Mouse (Mus musculus) intestine, embryonic 14.5 days (tissue): ENCODE data around the gene Megf11. TPM values are rescaled to one million over a fixed set of nuclear protein-coding genes. Genes with fewer than 3 reads are reported as not detected.

ENCODE experiments used
- ATAC-seq: fragments of 200-750 bp; cut with Nextera tagmentation; replicated peaks from 2 replicates; pipeline ENCODE4 v1.8.0; 2017; ENCODE audit warnings: low read depth, moderate number of reproducible peaks, moderate TSS enrichment, moderate library complexity; ENCODE audit not compliant: low FRiP score, low TSS enrichment
- DNase-seq: peaks from one replicate; pipeline ENCODE4 v3.0.0-alpha.2; 2018; ENCODE audit warnings: low spot score
- H3K27ac ChIP-seq: fragments of 300-500 bp; sonication (generic); 2 replicates; pipeline ENCODE4 v1.5.1; 2014; ENCODE audit warnings: low read depth, mild to moderate bottlenecking, control low read depth
- H3K27me3 ChIP-seq: fragments of 300-500 bp; sonication (generic); replicated peaks from 2 replicates; pipeline ENCODE4 v1.6.1; 2014; ENCODE audit warnings: low read length, control low read depth; ENCODE audit not compliant: control insufficient read depth, insufficient read depth
- H3K36me3 ChIP-seq: fragments of 300-500 bp; sonication (generic); 2 replicates; pipeline ENCODE4 v1.6.1; 2014; ENCODE audit warnings: low read length, control low read depth; ENCODE audit not compliant: control insufficient read depth, insufficient read depth
- H3K4me1 ChIP-seq: fragments of 300-500 bp; sonication (generic); replicated peaks from 2 replicates; pipeline ENCODE4 v1.6.1; 2014; ENCODE audit warnings: low read length, control low read depth, mixed read lengths; ENCODE audit not compliant: control insufficient read depth, insufficient read depth
- H3K4me2 ChIP-seq: fragments of 300-500 bp; sonication (generic); 2 replicates; pipeline ENCODE4 v1.6.1; 2014; ENCODE audit warnings: low read length
- H3K4me3 ChIP-seq: fragments of 300-500 bp; sonication (generic); 2 replicates; pipeline ENCODE4 v1.5.1; 2014; ENCODE audit warnings: low read depth, low read length, control low read depth, mixed read lengths
- H3K9ac ChIP-seq: fragments of 300-500 bp; sonication (generic); 2 replicates; pipeline ENCODE4 v1.6.1; 2014; ENCODE audit warnings: mild to moderate bottlenecking, low read length
- H3K9me3 ChIP-seq: fragments of 300-500 bp; sonication (generic); 2 replicates; pipeline ENCODE4 v1.6.1; 2016; ENCODE audit warnings: low read length, control low read depth; ENCODE audit not compliant: control insufficient read depth
- WGBS: fragments of 180-500 bp; shearing (Covaris S2); extraction: QIAGEN DNeasy Blood & Tissue Kit; methylation state at CpG from one replicate; pipeline ENCODE4 v1.1.7; 2014; 5-methylcytosine and 5-hydroxymethylcytosine counted together
- polyA plus RNA-seq: library from polyadenylated mRNA; unstranded; fragments of >200 nt; fragmentation: Nextera tagmentation; extraction: Ambion mirVana; gene quantifications from 2 replicates; pipeline ENCODE4 v1.2.1, GENCODE M21; 2014

Megf11 gene
- 1.1 and 1.4 TPM in 2 replicates for polyA plus RNA-seq

DNA sequence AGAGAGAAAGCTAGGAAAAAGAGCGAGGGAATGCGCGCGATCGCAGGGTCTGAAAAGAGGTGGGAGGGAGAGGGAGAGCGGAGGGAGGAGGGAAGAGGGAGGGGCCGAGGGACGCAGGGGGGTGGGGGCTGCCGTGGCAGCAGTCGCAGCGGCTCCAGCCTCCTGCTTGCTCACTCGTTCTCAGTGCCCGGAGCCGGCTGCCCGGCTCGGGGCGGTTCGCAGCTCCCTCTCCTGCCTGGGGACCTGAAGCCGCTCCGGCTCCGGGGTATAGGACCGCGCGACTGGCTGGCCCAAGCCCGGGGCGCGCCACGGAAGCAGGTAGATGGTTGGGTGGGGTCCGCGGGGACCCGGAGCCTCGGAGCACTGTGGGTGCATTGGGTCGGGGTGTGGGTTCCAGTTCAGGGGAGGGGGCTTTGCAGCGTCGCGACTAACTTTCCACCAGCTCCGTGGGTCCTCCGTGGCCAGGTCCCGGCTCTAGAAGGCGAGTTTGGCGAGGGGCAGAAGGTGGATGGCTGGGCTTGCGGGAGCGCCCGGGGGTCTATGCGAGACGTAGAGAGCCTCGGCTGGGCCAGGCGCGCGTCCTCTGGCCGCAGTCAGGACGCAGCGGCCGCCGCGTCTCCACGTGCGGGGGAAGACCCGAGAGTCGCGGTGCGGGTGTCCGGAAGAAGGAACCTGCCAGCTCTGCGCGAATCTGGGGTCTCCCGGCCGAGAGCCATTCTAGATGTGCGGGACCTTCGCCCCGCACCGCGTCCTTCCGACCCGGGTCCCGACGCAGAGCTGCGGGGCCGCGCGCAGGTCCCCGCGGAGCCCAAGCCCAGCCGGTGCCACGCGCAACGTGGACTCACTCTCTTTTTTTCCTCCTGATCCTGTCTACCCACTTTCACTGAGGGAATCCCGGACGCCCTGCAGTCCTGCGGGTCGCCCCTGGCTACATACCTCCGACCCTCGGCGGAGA is at the start of gene Megf11:
Megf11 (plus strand) TSS at position 116 of the 955 bp plus-strand sequence.
- Histone ChIP-seq H3K36me3 (no peaks in the 10 kb centered on the region), H3K9me3 (no peaks in the 10 kb centered on the region), H3K4me1 (peaks cover 12% of the 10 kb centered on the region), H3K27me3 (peaks cover 55% of the 10 kb centered on the region), H3K27ac (no peak within 1 kb of the TSS), H3K4me3 (peak within 1 kb of the TSS; percentile 48), H3K4me2 (peak within 1 kb of the TSS; percentile 98), H3K9ac (peak within 1 kb of the TSS; percentile 11)
- ATAC-seq (peak; percentile 71), DNase-seq (peak; percentile 76)
- under 1% methylated on average over 90 of the region's 93 CpGs for WGBS

DNA sequence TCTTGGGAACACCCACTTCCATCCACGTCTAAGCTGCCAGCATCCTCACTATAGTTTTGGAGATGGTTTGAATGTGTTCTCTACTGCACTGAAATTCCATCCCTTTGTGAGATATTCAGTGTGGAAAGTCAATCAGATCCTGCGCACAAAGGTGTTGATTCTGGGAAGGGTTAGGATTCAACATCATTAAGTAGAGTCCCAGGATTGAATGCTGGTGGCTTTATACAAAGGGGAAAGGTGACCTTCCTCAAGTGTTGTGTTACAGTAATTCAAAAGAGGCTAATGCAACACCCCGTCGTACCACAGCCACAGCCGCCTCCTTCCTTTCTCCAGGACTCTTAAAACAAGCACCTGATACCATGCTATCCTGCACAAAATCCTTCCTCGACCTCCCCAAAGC is 49.6 kb upstream of the Megf11 start:
- Histone ChIP-seq H3K27me3 (no peaks in the 10 kb centered on the region), H3K4me1 (peaks cover 4% of the 10 kb centered on the region; the same call in 1 of the 2 replicates), H3K4me2 (no peak overlapping the region), H3K36me3 (peaks cover 23% of the 10 kb centered on the region), H3K9me3 (no peaks in the 10 kb centered on the region), H3K4me3 (no peak overlapping the region), H3K9ac (no peak overlapping the region), H3K27ac (no peak overlapping the region)
- ATAC-seq (no peak), DNase-seq (no peak)
- WGBS: 88% methylated on average over 6 of the region's 6 CpGs

DNA sequence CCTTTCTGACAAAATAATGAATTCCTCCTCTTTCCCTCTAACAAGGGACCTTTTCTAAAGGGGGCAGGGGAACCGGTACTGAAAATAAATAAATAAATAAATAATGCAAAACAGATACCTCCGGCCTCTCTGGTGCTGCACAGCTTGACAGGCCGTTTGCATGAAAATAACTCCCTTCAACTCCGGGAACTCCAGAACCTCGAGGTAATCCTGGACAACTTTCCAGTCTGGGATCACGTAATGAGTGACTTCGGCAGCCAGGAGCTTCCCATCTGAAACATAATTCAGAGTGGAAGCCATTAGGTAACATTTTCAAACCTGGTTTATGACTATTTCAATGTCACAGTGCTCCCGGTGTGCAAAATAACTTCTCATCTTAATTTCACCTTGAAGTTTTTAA is 46.1 kb upstream of the Megf11 start:
- H3K4me3 ChIP-seq: no peak overlapping the region; the same call in 1 of the 2 replicates
- peaks cover 23% of the 10 kb centered on the region for H3K36me3 ChIP-seq
- no peaks in the 10 kb centered on the region for H3K27me3 ChIP-seq
- DNase-seq (no peak), ATAC-seq (no peak)
- H3K4me1 ChIP-seq: peaks cover 4% of the 10 kb centered on the region; the same call in 1 of the 2 replicates
- 45% methylated on average over 8 of the region's 8 CpGs for WGBS
- no peaks in the 10 kb centered on the region for H3K9me3 ChIP-seq
- H3K9ac ChIP-seq: no peak overlapping the region
- no peak overlapping the region for H3K27ac ChIP-seq
- H3K4me2 ChIP-seq: peak overlapping the region; percentile 76

DNA sequence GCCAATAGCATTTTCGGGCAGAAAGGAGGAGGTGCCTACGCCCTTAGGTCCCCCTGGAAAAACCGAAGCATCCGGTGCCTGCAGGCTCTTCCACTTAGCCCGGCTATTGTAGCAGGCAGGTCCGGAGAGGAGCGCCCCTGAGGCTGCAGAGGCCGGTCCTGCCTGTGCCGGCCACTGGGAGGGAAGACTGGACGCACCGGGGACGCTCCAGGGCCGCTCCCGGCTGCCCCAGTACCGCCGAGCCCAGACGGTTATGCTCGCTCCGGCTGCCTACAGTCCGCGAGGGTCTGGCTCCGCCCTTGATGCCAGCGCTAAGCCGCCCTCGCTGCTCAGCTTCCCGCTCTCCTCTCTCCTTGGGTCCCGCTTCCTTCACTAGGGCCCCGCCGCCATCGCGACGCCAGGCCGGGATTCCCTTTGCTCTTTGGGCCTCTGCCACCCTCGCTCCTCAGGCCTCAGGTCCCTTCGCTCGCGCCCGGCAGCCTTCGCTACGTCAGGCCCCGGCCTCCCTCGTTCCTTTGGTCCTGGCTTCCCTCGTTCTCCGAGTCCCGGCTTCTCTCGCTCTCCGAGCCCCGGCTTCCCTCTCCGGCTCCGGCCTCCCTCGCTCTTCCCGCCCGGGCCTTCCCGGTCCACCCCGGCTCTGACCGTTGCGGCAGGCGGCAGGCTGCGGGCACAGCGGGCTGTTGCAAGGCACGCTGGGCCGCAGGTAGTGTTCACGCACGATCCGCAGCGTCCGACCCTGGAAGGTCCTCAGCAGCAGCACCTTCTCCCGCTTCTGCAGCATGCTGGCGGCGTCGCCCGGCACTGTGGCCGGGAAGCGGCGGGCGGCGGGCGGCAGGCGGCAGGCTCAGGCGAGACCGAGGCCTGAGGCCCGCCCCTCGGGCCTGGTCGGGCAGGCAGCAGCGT is 44.8 kb upstream of the Megf11 start:
- peak; percentile 96 for DNase-seq
- peak; percentile 80 for ATAC-seq

DNA sequence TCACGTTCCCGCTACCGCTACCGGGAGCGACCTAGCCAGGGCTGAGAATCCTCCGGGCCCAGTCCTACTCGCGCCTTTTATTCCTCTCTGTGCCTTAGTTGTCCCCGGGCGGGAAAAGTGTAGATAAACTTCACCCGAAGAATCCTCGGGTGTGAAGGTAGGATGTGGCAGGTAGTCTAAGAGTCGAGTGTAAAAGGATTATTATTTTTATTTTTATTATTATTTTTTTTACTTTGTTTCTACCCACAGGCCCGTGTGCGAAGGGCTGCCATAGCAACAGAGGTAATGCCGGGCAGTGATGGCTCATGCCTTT is 44.2 kb upstream of the Megf11 start, which contains the start of gene Dis3l:
Dis3l (minus strand) TSS at position 35 of the 313 bp plus-strand sequence.
- H3K4me2 ChIP-seq: peak within 1 kb of the TSS; percentile 76
- WGBS: 10% methylated on average over 16 of the region's 16 CpGs
- no peak for ATAC-seq

More for the DNA sequence above, 44.8 kb upstream of the Megf11 start:
- Histone ChIP-seq H3K36me3 (peaks cover 20% of the 10 kb centered on the region), H3K27me3 (no peaks in the 10 kb centered on the region), H3K27ac (peak overlapping the region; percentile 100), H3K9ac (peak overlapping the region; percentile 99), H3K9me3 (no peaks in the 10 kb centered on the region), H3K4me2 (peak overlapping the region; percentile 76), H3K4me1 (peaks cover 4% of the 10 kb centered on the region; the same call in 1 of the 2 replicates), H3K4me3 (peak overlapping the region; percentile 65)
- under 1% methylated on average over 85 of the region's 85 CpGs for WGBS

DNA sequence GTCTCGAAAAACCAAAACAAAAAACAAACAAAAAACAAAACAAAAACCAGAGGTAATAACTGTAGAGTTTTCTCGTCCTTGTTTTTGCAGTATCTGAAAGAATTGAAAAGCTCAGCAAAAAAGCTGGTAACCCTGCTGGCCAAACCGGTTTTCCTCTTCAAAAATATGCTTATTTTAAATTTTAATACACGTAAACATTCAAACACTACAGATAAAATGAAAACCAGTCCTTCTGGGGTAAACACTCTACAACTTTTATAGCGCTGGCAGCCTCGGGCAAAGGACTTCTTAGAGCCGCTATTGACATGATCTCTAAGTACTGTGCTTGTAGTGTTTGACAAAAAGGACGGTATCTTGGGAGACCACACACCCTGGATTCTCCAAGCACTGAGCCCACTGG is 43.8 kb upstream of the Megf11 start:
- no peak for DNase-seq
- H3K27me3 ChIP-seq: no peaks in the 10 kb centered on the region
- peak overlapping the region; percentile 100; the same call in 1 of the 2 replicates for H3K27ac ChIP-seq
- H3K4me1 ChIP-seq: peaks cover 4% of the 10 kb centered on the region; the same call in 1 of the 2 replicates
- H3K9me3 ChIP-seq: no peaks in the 10 kb centered on the region
- peak overlapping the region; percentile 65; the same call in 1 of the 2 replicates for H3K4me3 ChIP-seq
- peak overlapping the region; percentile 76 for H3K4me2 ChIP-seq
- WGBS: 76% methylated on average over 8 of the region's 8 CpGs
- no peak for ATAC-seq
- peaks cover 15% of the 10 kb centered on the region for H3K36me3 ChIP-seq
- H3K9ac ChIP-seq: peak overlapping the region; percentile 99

More for the DNA sequence above, 44.2 kb upstream of the Megf11 start, which contains the start of gene Dis3l:
- Histone ChIP-seq H3K9me3 (no peaks in the 10 kb centered on the region), H3K36me3 (peaks cover 19% of the 10 kb centered on the region), H3K4me1 (peaks cover 4% of the 10 kb centered on the region; the same call in 1 of the 2 replicates), H3K27ac (peak within 1 kb of the TSS; percentile 100), H3K9ac (peak within 1 kb of the TSS; percentile 99), H3K27me3 (no peaks in the 10 kb centered on the region), H3K4me3 (peak within 1 kb of the TSS; percentile 65)
- no peak for DNase-seq

DNA sequence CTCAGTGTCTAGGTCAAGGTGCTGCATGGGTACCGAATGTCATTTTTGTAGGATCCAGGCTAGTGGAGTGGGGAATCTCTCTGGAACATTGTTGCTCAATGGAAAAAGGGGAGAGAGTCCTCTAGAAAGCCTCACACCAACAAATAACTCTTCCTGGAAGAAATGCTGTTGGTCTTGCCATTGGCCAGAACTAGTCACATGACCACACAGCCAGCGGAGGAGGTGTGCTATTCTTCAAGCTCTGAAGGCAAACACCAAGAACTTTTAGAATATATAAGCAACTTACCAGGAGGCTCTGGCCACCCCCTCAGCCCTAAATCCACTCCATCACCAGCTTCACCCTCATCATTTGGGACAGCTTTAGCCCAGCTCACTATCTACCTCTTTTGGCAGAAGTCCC is 41.8 kb upstream of the Megf11 start:
- H3K27ac ChIP-seq: no peak overlapping the region
- no peak for ATAC-seq
- no peaks in the 10 kb centered on the region for H3K27me3 ChIP-seq
- whole genome bisulfite sequencing: 85% methylated on average over 2 of the region's 2 CpGs
- no peak overlapping the region for H3K4me3 ChIP-seq
- no peaks in the 10 kb centered on the region for H3K36me3 ChIP-seq
- H3K4me2 ChIP-seq: no peak overlapping the region
- H3K9me3 ChIP-seq: no peaks in the 10 kb centered on the region
- peaks cover 4% of the 10 kb centered on the region; the same call in 1 of the 2 replicates for H3K4me1 ChIP-seq
- no peak for DNase-seq
- H3K9ac ChIP-seq: no peak overlapping the region

DNA sequence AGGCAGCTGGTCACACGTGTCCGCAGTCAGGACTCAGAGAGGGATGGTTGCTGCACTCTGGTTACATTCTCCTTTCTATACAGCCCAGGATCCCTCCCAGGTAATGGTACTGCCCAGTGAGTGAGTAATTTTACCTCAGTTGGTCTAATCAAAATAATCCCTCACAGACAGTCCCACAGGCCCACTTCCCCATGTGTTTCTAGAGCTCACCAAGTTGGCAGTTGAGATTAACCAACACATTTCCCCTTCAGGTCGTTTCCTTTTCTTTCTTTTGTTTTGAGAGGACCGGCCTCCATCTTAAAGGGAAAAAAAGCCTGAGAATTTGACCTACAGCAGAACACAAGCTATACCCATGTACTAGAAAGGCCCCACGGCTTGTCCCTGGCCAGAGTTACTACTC is 39.5 kb upstream of the Megf11 start:
- DNase-seq (no peak), ATAC-seq (no peak)

More for the DNA sequence above, 39.5 kb upstream of the Megf11 start:
- H3K9me3 ChIP-seq: no peaks in the 10 kb centered on the region
- H3K4me1 ChIP-seq: no peaks in the 10 kb centered on the region; the same call in 1 of the 2 replicates
- H3K4me2 ChIP-seq: no peak overlapping the region
- H3K9ac ChIP-seq: no peak overlapping the region
- H3K27ac ChIP-seq: no peak overlapping the region
- no peak overlapping the region for H3K4me3 ChIP-seq
- no peaks in the 10 kb centered on the region for H3K36me3 ChIP-seq
- no peaks in the 10 kb centered on the region for H3K27me3 ChIP-seq
- 58% methylated on average over 5 of the region's 5 CpGs for WGBS
